Mouse (Mus musculus) G1E (cell line): ENCODE measurements at regions not wholly inside any gene's neighbourhood (a gene's known extent, or its start where the extent isn't known, plus 50 kb on each side); places are given as distances from the start of the nearest gene placed in this dataset.

Experiments
- CTCF ChIP-seq: IDR thresholded peaks from 2 replicates; pipeline ENCODE4 v1.5.1; 2012; ENCODE audit warnings: low read depth, low read length, inconsistent platforms, mixed read lengths
- TAL1 ChIP-seq: conservative IDR thresholded peaks from 2 replicates; pipeline ENCODE4 v1.6.1; 2012; ENCODE audit warnings: low read depth, low read length, inconsistent platforms, mixed read lengths

- TF ChIP-seq CTCF (no peak), TAL1 (no peak)
These were observed 166.4 kb upstream of the Tbl1xr1 start for GRCm38 (mm10) chr3:21910080-21910479.
